Comparison of ENCODE assay signal across 8 mouse cellular contexts in the genomic region with DNA sequence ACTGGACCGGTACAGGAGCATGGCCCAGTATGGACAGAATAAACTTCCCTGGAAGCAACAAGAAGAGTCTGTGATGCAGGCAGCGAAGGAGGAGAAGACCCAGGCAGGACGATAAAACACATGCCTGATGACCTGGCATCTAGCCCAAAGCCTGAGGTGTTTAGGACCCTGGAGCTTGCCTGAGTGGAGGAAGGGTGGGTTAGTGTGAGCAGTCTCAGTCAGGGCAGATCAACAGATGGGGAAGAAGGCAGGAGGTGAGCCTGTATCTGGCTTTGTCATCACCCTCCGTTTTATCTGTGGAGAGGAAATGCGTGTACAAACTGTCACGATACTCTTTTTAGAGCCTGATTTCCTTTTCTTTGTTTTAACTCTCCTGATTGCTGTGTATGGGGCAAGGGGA.
DNase-seq lines count a peak whose midpoint lies in the region.

No protein-coding gene starts in this region.

- intact Hi-C loops in left cerebral cortex, postnatal 36 days (cut with DNase I): no loop called here

- peak; percentile 25 to 56 for DNase-seq in cerebellum, postnatal 14 days
- DNase-seq in cerebellum, postnatal 4 days (ENCODE audit: low spot score in 2 of 2): no peak
- peak; percentile 56 for DNase-seq in lung, postnatal 10 days
- no peak for DNase-seq in lung, adult 18-20 months
- DNase-seq in heart, postnatal 4 days: peak; percentile 63
- DNase-seq in thymus, postnatal 36 days: peak; percentile 47 to 67
- no peak for DNase-seq in adrenal gland, adult (ENCODE audit: inconsistent age in 2 of 2, low spot score in 1 of 2)
- DNase-seq in left cerebral cortex, postnatal 36 days (ENCODE audit: low spot score in 2 of 2): no peak

Comparison
In these comparisons a context has a peak if more than half of its experiments do, and no peak if none do; other contexts are left out.
1. DNase-seq: peak in cerebellum, postnatal 14 days (2 of 2), lung, postnatal 10 days (single experiment), heart, postnatal 4 days (single experiment) and thymus, postnatal 36 days (2 of 2); none in cerebellum, postnatal 4 days (0 of 2), lung, adult 18-20 months (0 of 2), adrenal gland, adult (0 of 2) and left cerebral cortex, postnatal 36 days (0 of 2).